Mouse (Mus musculus) embryonic facial prominence, embryonic 11.5 days (tissue): ENCODE data around the gene Pmp22. TPM values are rescaled to one million over a fixed set of nuclear protein-coding genes. Genes with fewer than 3 reads are reported as not detected.

ENCODE experiments used
- ATAC-seq: fragments of 200-750 bp; cut with Nextera tagmentation; replicated peaks from 2 replicates; pipeline ENCODE4 v1.8.0; 2017; ENCODE audit warnings: low read depth; ENCODE audit not compliant: insufficient number of reproducible peaks, low FRiP score, low TSS enrichment
- DNase-seq: peaks from one replicate; pipeline ENCODE4 v3.0.0-alpha.2; 2015; ENCODE audit warnings: low spot score
- H3K27ac ChIP-seq: fragments of 300-500 bp; sonication (generic); replicated peaks from 2 replicates; pipeline ENCODE4 v1.5.1; 2014; ENCODE audit warnings: mild to moderate bottlenecking, low read depth, low read length, control low read depth
- H3K27me3 ChIP-seq: fragments of 300-500 bp; sonication (generic); 2 replicates; pipeline ENCODE4 v1.6.1; 2014; ENCODE audit warnings: mild to moderate bottlenecking, low read length, moderate library complexity, mixed read lengths; ENCODE audit not compliant: control insufficient read depth, insufficient read depth
- H3K36me3 ChIP-seq: fragments of 300-500 bp; sonication (generic); replicated peaks from 2 replicates; pipeline ENCODE4 v1.6.1; 2014; ENCODE audit warnings: low read depth, mild to moderate bottlenecking, low read length, moderate library complexity, mixed read lengths; ENCODE audit not compliant: control insufficient read depth, insufficient read depth
- H3K4me1 ChIP-seq: fragments of 300-500 bp; sonication (generic); 2 replicates; pipeline ENCODE4 v1.6.1; 2014; ENCODE audit warnings: low read length, mixed read lengths; ENCODE audit not compliant: control insufficient read depth, insufficient read depth
- H3K4me2 ChIP-seq: fragments of 300-500 bp; sonication (generic); 2 replicates; pipeline ENCODE4 v1.6.1; 2014; ENCODE audit warnings: low read depth, mild to moderate bottlenecking, control low read depth, low read length, moderate library complexity
- H3K4me3 ChIP-seq: fragments of 300-500 bp; sonication (generic); 2 replicates; pipeline ENCODE4 v1.5.1; 2014; ENCODE audit warnings: low read depth, low read length, control low read depth
- H3K9ac ChIP-seq: fragments of 300-500 bp; sonication (generic); replicated peaks from 2 replicates; pipeline ENCODE4 v1.6.1; 2014; ENCODE audit warnings: mild to moderate bottlenecking, control low read depth, low read length
- H3K9me3 ChIP-seq: fragments of 300-500 bp; sonication (generic); replicated peaks from 2 replicates; pipeline ENCODE4 v1.6.1; 2016; ENCODE audit warnings: mild to moderate bottlenecking, low read length, inconsistent platforms, mixed read lengths; ENCODE audit not compliant: control insufficient read depth
- WGBS: fragments of 180-500 bp; shearing (Covaris S2); extraction: QIAGEN DNeasy Blood & Tissue Kit; methylation state at CpG from one replicate; pipeline ENCODE4 v1.1.7; 2014; 5-methylcytosine and 5-hydroxymethylcytosine counted together
- polyA plus RNA-seq: library from polyadenylated mRNA; unstranded; fragments of >200 nt; fragmentation: Nextera tagmentation; extraction: Ambion mirVana; gene quantifications from 2 replicates; pipeline ENCODE4 v1.2.1, GENCODE M21; 2014

The Pmp22 gene
- polyA plus RNA-seq, 1 experiment from 2014 or later = 49.8 TPM

DNA sequence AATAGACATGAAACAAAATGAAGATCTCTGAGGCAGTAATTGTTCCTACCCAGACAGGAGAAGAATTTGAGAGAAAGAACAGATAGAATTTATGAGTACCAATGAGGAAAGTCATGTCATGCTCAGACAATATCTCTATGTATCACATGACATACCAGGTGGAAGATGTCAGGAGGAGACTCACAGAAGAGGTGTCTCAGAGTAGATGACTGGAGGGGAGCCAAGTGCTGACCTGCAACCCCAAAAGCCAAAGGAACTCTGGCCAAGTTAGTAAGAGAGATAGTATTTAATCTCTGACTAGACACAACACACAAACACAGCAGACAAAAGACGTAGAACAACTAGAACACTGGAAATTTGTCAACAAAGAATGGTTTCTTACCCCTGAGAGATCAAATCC is 11.5 kb upstream of the Pmp22 start:
- Histone ChIP-seq H3K4me2 (no peak overlapping the region), H3K9ac (no peak overlapping the region), H3K4me1 (no peaks in the 10 kb centered on the region), H3K4me3 (no peak overlapping the region), H3K27me3 (no peaks in the 10 kb centered on the region), H3K36me3 (no peaks in the 10 kb centered on the region), H3K9me3 (no peaks in the 10 kb centered on the region), H3K27ac (no peak overlapping the region)
- no peak for DNase-seq
- 86% methylated on average over 1 of the region's 1 CpGs for WGBS
- no peak for ATAC-seq

DNA sequence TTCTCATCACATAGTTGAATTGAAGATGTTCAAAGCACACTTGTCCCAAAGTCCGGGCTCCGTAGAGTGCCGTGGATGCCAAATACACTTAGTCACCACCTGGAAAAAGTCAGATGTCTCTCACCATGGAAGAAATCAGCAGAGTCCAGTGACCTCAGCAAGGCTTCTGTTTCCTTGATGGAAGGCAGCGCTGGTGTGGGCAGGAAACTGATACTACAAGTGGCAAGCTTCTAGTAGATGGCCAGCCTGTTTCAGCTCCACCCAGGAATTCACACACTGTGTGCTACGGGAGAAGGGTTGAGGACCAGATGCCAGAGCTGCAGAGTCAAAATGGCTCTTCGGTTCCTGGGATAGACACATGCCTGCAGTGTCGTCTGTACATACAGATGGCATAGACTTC is 9.0 kb upstream of the Pmp22 start:
- WGBS = 86% methylated on average over 7 of the region's 7 CpGs
- H3K9ac ChIP-seq = no peak overlapping the region
- no peaks in the 10 kb centered on the region for H3K36me3 ChIP-seq
- no peak overlapping the region for H3K27ac ChIP-seq
- H3K4me3 ChIP-seq = no peak overlapping the region
- no peak for DNase-seq
- no peak overlapping the region for H3K4me2 ChIP-seq
- ATAC-seq = no peak
- H3K27me3 ChIP-seq = no peaks in the 10 kb centered on the region
- no peaks in the 10 kb centered on the region for H3K9me3 ChIP-seq
- no peaks in the 10 kb centered on the region for H3K4me1 ChIP-seq

DNA sequence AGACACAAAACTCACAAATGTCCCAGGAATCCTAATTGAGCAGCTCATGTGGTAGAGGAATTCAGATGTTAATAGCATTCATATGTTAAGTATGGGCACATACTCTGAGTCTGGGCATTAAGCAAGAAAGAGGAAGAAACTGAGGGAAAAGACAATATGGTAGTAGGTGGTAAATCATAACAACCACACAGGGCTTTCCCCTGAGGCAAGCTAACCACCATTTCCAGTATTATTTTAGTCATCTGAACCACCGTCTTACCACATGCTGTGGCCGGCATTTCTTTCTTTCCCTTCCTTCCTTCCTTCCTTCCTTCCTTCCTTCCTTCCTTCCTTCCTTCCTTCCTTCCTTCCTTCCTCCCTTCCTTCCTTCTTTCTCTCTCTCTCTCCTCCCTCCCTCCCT is 6.5 kb upstream of the Pmp22 start:
- Histone ChIP-seq H3K27ac (no peak overlapping the region), H3K4me3 (no peak overlapping the region), H3K9ac (no peak overlapping the region), H3K4me1 (no peaks in the 10 kb centered on the region), H3K27me3 (no peaks in the 10 kb centered on the region), H3K9me3 (no peaks in the 10 kb centered on the region), H3K4me2 (no peak overlapping the region), H3K36me3 (no peaks in the 10 kb centered on the region)
- no peak for DNase-seq
- WGBS = 54% methylated on average over 2 of the region's 2 CpGs
- ATAC-seq = no peak

DNA sequence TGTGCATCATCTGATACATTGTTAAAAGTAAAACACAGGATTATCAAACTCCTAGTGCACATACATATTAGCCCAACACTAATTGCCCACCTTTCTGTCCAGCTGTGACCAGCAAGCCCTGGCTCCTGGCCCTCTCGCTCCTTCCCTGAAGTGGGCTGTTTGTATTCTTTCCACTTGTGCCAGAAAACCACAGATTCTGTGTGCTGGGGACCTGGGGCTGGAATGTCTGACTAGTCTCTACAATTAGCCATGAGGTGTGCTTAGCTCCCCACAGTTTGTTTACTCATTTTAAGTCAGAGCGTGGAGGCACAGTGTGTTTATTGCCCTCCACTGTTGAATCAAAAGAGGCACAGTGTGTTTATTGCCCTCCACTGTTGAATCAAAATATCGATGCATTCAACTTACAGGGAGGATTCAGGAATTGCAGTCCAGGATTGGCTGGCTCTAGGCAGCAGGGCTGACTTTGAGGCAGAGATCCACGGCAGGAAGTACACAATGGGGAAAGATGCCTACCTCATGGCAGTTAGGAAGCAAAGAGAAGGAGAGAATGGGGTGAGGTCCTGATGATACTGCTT is 5.9 kb upstream of the Pmp22 start:
- Histone ChIP-seq H3K4me2 (no peak overlapping the region), H3K4me1 (no peaks in the 10 kb centered on the region), H3K9ac (no peak overlapping the region), H3K9me3 (no peaks in the 10 kb centered on the region), H3K36me3 (no peaks in the 10 kb centered on the region), H3K27me3 (no peaks in the 10 kb centered on the region), H3K4me3 (no peak overlapping the region), H3K27ac (no peak overlapping the region)
- WGBS = 72% methylated on average over 4 of the region's 4 CpGs
- no peak for DNase-seq
- ATAC-seq = no peak

DNA sequence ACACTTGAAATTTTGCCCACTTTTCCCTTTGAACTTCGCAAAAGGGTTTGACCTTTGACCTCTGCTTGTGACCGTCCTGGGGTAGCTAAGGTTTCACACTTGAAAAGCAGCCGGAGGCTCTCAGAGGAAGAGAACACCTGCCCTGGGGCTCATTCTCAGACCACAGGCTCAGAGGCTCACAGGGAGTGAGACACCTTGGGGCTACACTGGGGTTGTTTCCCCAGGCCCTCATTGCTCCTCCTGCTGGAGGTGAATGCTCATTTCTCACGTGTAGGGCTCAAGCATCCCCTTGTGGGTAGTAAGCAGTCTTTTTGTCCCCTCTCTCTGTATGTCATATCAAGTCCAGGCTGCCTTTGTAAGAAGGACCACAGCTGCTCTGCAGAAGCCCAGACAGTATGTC is 4.5 kb upstream of the Pmp22 start:
- ATAC-seq (no peak), DNase-seq (peak; percentile 46)
- 6% methylated on average over 4 of the region's 4 CpGs for WGBS
- no peak overlapping the region for H3K9ac ChIP-seq
- H3K27me3 ChIP-seq = no peaks in the 10 kb centered on the region
- no peak overlapping the region for H3K27ac ChIP-seq
- no peaks in the 10 kb centered on the region for H3K36me3 ChIP-seq
- H3K9me3 ChIP-seq = no peaks in the 10 kb centered on the region
- no peaks in the 10 kb centered on the region for H3K4me1 ChIP-seq
- no peak overlapping the region for H3K4me3 ChIP-seq
- H3K4me2 ChIP-seq = no peak overlapping the region

DNA sequence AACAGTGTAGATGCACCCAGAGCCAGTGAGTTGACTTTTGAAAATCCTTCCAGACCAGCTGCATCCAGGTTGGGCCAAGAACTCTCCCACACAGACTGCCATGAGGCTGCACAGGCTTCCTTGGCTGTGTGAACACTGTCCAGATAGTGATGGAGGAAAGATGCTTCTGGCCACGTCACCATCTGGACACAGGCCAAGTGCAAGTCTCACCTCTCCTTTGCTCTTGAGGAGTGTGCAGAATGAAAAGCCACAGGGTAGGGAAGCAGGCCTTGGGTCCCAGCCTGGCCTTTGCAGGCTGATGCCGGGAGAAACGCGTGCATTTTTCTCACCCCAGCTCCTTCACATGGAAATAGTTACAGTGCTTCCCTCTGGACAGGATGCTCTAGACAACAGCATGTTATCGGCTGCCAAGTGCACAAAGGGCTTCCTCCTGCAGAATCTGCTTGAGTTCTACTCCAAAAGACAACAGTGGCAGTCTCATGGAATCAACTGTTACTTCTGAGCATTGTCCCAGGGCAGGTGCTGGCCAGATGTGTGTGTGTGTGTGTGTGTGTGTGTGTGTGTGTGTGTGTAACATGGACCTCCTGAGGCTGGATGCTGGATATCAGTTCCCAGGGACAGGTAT is 2.8 kb upstream of the Pmp22 start:
- H3K9ac ChIP-seq = no peak overlapping the region
- 67% methylated on average over 5 of the region's 5 CpGs for WGBS
- H3K4me2 ChIP-seq = no peak overlapping the region
- H3K4me3 ChIP-seq = no peak overlapping the region
- ATAC-seq = no peak
- DNase-seq = no peak
- no peaks in the 10 kb centered on the region; the same call in 1 of the 2 replicates for H3K4me1 ChIP-seq
- no peaks in the 10 kb centered on the region for H3K36me3 ChIP-seq
- peaks cover 5% of the 10 kb centered on the region; the same call in 1 of the 2 replicates for H3K27me3 ChIP-seq
- no peaks in the 10 kb centered on the region for H3K9me3 ChIP-seq
- H3K27ac ChIP-seq = no peak overlapping the region

DNA sequence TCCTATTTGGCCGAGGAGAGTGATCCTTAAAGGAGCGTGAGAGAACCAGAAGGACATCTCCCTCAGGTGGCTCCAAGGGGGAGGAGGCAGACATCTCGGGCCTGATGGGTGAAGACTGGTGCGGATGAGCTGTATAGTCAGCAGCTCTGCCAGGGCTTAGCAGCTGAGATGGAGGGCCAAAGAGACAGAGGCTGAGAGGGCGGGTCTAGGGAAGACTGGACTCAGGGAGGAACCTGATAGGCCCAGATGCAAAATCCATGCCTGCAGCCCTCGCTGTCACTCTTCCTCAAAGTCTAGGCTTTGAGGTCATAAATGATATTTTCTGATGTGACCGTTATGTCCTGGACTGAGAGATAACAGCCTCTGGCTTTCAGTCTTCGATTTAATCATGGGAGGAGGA is 1.8 kb upstream of the Pmp22 start:
- DNase-seq (no peak), ATAC-seq (no peak)
- H3K4me1 ChIP-seq = no peaks in the 10 kb centered on the region; the same call in 1 of the 2 replicates
- H3K4me3 ChIP-seq = no peak overlapping the region
- WGBS = 80% methylated on average over 8 of the region's 8 CpGs
- H3K27me3 ChIP-seq = peaks cover 9% of the 10 kb centered on the region; the same call in 1 of the 2 replicates
- H3K9ac ChIP-seq = no peak overlapping the region
- no peak overlapping the region for H3K4me2 ChIP-seq
- H3K36me3 ChIP-seq = no peaks in the 10 kb centered on the region
- H3K27ac ChIP-seq = no peak overlapping the region
- H3K9me3 ChIP-seq = no peaks in the 10 kb centered on the region

DNA sequence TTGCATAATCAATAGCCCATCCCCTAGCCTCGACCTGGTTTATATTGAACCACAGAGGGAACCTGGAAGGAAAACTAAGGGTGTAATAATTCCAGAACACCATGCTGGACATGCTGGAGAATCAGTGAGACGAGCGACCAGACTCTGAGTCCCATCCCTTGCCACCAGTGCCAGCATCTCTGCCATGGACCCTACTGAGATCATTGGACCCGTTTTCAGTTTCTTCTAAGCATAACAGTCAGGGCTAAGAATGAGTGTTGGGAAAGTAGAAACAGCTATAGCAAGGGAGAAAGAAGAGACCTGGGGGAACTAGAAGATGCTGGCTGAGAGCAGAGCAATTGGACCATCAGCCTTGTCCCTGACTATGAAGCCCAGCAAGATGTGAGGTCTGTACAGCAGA is 1.3 kb upstream of the Pmp22 start:
- no peak for DNase-seq
- Histone ChIP-seq H3K27me3 (peaks cover 9% of the 10 kb centered on the region; the same call in 1 of the 2 replicates), H3K4me1 (no peaks in the 10 kb centered on the region; the same call in 1 of the 2 replicates), H3K9me3 (no peaks in the 10 kb centered on the region), H3K27ac (no peak overlapping the region), H3K9ac (no peak overlapping the region), H3K4me2 (no peak overlapping the region), H3K36me3 (no peaks in the 10 kb centered on the region), H3K4me3 (no peak overlapping the region)
- no peak for ATAC-seq
- 87% methylated on average over 4 of the region's 4 CpGs for WGBS
